Mouse (Mus musculus) adrenal gland (tissue): ENCODE measurements around the gene Spaca3.

Experiments
- intact Hi-C: fragments of 180-260 bp; cut with DNase I; formaldehyde crosslinking; loops from one replicate; pipeline ENCODE4 v1.15.1; 2025
- long read RNA-seq, 2 experiments: library from polyadenylated mRNA; unstranded; transcript quantifications; one replicate each; pipeline ENCODE4 v2.0.0; 2020; ENCODE audit warnings: borderline replicate concordance in 1 of 2; ENCODE audit not compliant: insufficient replicate concordance in 1 of 2

Spaca3 gene
- long read RNA-seq, experiment 1 = 0 reads
- long read RNA-seq, experiment 2 = 0 reads

DNA sequence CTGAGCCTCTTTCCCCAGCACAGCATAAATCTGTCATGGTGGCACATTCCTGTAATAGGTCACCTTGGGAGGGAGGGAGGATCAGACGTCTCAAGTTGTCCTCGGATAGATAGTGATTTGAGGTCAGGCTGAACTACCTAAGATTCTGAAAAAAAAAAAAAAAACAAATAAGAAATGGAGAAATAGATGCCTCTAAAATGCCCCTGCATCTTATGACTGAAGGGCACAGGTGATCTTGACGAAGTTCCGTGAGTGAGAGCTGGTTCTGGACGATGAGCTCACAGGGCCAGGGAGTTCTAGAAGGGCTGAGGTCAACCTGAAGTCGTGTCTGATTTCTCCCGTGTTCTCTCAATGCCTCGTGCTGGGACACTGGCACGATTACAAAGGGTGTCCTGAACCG lies at the start of gene Spaca3:
Gene Spaca3 (plus strand): TSS at position 301 of the 400 bp plus-strand sequence.
- intact Hi-C loops = no loop called here

DNA sequence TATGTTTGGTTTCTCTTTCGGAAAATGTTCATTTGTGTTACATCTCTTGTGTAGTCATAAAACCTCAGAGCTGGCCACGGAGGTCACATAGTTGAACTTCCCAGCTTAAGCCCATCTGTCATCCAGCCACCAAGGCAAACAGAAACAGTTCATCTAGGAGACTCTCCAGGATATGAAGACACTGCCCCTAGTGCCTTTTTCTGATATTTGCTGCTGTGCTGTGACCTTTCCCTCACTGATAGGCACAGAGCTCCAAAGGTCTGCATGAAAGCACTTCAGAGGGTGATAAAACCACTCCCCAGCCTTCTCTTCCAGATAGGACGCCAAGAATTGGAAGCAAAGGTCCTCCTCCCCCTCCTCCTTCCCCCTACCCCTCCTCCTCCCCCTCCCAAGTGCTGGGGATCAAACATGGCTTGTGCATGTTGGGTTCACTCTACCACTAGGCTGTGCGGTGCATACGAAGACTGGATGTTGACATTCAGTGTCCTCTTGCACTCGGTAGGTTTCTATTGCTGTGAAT lies 49.6 kb upstream of the Spaca3 start:
- intact Hi-C loops = no loop called here

DNA sequence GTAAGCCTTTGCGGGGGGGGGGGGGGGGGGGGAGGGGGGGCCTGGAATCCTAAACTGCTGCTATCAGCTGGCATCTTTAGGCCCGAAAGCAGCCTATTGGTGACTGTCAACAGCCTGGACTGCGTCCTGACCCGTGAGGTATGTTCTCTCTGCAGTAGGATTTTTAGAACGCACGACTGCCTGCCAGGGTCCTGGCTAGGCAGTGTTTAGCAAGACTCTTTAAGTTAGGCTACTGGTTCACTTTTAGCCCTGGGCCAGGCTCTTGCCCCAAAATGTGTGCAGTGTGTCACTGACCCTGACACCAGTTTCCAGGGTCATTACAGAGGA lies 48.5 kb upstream of the Spaca3 start:
- intact Hi-C loops = no loop called here

DNA sequence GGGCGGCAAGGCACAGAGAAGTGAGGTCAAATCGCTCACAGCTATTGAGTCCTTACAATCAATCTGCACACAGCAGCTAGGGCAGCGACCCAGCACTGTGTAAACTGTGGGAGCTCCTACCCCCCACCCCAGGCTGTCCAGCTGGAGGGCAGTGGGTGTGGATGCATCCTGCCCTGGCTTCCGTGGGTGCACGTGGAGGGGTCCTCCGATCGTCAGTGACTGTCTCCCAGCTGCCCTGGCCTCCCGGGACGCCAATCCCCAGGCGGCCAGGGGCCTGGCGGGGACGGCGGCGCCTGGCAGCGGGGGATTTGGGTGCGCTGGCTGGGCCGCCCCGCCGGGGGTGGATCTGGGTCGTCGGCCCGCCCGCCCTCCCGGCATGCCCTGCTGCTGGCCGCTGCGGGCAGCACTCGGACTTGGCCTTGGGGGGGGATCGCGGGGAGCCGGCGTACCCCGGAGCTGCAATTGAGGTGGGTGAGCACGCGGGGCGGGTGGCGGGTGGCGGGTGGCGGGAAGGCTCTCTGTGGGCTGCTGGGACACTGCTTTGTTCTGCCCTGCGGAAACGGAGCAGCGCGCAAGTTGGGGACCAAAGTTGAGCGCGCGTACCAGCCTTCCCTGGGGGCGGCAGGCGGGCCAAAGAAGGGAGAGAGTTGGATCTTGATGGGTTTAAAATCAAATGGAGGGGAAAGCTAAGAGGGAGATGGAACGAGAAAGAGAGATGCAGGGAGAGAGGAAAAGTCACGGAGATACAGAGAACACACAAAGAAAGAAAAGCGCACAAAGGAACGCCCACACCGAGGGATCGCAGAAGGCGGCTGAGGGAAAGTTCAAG lies 48.0 kb upstream of the Spaca3 start, which contains the start of gene Tmem98:
Gene Tmem98 (plus strand): TSS at position 183 of the 829 bp plus-strand sequence.
- intact Hi-C loops = loop anchor here (10.0 kb wide), 1 partner anchor 195 kb away; no protein-coding TSS in a partner anchor

DNA sequence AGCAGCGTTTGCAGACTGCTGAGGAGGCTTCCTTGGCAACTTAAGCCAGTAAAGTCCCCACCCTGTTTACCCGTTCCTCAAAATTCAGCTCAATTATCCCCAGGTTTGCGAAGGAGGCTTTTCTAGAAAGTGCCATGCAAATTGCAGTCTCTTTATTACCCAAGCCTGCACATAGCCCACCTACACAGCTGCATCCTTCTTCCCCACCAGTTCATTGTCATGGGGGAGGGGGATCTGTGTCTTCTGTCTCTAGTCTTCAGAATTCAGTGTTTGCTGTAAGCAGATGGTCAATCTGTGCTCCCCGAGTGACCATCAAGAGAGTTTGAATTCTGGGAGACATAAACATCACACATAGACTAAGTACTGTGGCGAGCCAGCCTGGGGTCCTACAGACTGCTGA lies 47.0 kb upstream of the Spaca3 start:
- intact Hi-C loops = loop anchor here (10.0 kb wide), 1 partner anchor 196 kb away; no protein-coding TSS in a partner anchor

DNA sequence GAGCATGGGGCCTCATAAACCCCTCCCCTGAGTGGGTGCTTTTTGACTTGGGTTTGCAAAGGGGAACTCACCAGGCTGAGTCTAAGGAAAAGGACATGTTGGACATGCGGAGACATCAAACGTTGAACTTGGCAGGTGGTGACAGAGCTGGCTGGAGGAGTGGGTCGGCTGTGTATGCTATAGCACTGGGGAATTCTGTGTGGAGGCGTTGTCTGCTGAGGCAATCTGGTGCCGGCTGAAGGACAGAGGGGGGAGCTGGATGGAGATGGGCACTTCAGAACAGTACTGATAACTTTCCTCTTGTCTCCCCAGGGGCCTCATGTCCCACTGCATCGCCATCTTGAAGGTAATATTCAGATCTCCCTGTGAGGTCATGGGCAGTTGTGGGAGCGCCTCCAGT lies 42.8 kb upstream of the Spaca3 start:
- intact Hi-C loops = loop anchor here (5.0 to 10.0 kb wide), 2 partner anchors 118 to 201 kb away; no protein-coding TSS in a partner anchor

DNA sequence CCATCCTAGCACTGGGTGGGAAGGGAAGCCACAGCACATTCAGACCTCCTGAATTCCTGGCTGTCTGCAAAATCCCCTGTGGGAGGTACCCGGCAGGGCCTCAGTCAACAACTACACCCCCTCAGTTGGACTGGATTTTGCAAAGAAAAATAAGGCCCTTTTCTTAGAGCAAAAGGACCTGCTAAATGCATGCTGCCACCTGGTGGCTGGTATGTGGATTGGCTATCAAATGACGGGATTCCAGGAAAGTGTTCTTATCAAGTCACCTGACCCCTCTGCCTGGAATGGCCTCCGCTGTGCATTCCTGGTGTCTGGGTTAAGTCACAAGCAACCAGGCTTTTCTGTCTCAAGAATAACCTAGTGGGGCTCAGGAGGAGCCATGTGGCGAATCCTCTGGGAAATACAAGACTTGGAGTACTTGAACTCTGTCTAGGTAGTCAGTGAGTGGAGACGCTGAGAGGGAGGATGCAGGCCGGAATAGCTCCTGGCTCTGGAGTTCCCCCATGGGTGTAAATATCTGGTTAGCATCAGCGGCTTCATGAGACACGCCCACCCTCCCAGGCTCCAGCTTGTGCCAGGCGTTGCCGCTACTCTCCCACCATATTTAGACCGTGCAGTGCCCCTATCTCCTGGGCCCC lies 40.0 kb upstream of the Spaca3 start:
- intact Hi-C loops = loop anchor here (5.0 to 10.0 kb wide), 2 partner anchors 121 to 203 kb away; no protein-coding TSS in a partner anchor

DNA sequence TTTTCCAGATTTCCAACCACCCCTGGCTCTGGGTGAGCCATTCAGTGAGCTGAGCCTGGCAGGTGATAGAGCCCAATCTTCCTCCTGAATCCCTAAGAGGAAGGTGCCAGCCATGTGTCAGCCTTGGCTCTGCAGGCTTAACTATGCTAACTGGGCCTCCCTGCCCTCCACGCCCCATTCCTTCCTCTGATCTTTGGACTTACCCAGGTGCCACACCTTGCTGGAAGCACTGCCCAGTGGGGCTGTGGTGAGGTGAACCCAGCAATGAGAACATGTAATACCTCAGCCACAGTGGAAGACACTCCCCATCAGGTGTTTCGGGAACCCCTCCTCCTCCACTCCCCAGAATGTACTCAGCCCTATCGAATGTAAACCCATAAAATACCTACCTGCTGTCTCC lies 38.1 kb upstream of the Spaca3 start:
- intact Hi-C loops = no loop called here

DNA sequence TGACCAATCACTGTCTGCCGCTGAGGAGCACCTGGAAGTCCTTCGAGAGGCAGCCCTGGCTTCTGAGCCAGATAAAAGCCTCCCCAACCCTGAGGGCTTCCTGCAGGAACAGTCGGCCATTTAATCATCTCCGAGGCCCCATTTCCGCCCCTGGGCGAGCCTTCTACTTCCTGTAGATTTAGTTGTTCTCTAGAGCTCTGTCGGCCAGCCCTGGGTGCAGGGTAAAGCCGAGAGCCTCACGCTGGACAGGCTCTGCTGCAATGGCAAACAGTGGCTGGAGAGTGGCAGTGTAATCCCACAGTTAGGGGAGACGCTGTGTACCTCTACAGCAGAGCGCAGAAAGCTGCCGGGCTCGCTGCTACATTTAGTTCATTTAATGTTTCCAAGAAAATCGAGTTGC lies 36.9 kb upstream of the Spaca3 start:
- intact Hi-C loops = no loop called here

DNA sequence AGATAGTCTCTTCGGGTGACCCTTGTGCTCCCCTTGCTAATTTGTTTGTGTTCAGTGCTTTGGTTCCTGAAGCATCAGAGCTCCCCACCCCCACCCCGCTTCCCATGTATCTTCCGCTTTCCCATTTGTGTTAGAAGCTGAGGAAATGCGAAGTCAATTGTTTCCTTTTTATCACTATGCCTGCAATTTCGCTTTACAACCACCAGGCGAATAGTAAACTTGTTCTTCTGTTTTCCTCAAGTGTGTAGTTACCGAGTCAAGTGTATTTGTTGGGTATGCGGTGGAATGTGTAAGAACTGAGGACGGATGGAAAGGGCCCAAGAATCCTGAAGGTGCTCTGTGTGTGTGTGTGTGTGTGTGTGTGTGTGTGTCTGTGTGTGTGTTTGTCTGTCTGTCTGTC lies 36.4 kb upstream of the Spaca3 start:
- intact Hi-C loops = no loop called here

DNA sequence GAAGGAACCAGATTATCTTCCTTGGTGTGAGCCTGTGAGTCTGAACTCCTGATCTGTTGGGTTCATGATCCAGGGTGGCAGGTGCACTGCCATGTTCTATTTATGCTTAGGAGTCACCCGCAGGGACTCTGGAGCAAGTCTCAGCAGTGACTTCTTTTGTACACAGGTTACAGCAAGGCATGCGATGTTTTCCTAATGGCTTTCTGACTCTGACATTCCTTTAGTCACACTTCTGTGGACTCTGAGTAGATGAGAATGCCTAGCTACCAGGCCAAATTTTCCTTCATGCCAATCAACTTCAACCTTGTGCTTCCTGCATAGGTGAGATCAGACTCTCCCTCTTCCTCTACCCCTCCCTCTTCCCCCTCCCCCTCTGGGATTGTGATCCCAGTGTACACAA lies 22.8 kb upstream of the Spaca3 start:
- intact Hi-C loops = no loop called here

DNA sequence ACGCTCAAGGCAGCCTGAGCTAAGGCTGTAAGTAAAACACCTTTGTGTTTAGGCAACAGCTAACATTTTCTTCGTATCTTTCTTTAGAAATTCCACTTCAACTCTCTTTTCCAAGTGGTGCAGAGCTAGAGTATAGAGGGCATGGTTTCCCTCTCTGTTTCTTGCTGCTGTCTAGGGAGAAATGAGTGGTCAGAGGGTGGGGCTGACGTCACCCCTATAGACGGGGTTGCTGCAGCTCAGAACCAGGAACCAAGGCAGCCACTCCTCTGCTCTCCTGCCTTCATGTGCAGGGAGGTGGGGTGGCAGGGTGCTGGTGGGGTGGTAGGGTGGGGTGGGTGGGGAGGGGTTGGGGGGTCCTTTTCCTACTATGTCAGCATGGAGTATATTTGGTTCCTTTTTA lies 22.3 kb upstream of the Spaca3 start:
- intact Hi-C loops = no loop called here

DNA sequence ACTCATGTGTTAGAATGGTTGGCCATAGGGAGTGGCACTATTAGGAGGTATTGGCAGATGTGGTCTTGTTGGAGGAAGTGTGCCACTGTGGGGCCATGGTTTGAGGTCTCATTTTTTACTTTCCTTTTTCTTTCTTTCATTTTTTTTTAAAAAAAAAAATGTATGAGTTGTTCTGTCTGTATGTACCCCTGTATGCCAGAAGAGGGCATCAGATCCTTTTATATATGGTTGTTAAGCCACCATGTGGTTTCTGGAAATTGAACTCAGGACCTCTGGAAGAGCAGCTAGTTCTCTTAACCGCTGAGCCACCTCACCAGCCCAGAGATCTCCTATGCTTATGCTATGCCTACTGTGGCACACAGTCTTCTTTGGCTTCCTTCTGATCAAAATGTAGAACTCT lies 19.4 kb upstream of the Spaca3 start:
- intact Hi-C loops = no loop called here

DNA sequence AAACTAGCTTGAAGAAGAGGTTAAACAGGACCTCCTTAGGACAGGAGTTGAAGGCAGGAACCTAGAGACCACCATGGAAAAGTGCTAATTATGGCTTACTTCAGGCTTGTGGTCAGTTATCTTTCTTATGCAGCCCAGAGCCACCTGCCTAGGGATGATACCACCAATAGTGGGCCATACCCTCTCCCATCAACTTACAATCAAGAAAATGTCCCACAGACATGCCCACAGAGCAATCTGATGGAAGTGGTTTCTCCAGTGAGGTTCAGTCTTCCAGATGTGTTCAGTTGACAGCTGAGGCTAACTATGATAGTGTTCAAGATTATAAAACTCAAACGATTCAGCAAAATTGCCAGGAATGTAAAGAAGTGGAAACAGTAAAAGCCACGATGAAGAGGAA lies 14.7 kb upstream of the Spaca3 start:
- intact Hi-C loops = no loop called here

DNA sequence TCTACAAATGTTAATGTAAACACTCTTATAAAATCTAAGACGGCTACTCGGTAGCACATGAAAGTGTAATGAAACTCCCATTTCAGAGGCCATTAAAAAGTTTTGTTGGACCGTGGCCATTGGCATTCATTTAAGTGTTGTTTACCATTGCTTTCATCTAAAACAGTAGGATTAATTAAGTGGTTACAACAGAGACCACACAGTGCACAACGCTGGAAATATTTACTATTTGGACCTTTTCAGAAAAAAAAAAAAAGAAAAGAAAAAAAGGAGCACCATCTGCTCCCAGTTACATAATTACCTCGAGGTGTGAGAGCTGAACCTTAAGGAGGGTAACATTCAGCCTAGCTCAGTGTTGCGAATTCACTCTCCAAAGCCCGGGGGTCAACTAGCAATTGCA lies 12.7 kb upstream of the Spaca3 start:
- intact Hi-C loops = no loop called here

DNA sequence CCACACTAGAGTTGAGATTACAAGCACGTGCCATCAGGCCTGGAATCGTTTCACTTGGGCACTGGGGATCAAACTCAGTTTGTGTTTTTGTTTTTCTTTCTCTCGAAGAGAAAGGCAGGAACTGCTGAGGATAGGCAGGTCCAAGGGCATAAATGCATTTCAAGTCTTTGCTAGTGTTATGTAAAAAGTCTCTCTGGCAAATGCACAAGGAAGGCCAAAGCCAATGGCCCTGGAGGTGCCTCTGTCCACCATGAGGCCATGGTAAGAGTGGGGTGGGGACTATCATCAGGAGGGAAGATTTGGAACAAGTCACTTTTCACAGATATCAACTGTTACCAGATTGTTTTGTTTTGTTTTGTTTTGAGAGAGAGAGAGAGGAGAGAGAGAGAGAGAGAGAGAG lies 12.1 kb upstream of the Spaca3 start:
- intact Hi-C loops = no loop called here

DNA sequence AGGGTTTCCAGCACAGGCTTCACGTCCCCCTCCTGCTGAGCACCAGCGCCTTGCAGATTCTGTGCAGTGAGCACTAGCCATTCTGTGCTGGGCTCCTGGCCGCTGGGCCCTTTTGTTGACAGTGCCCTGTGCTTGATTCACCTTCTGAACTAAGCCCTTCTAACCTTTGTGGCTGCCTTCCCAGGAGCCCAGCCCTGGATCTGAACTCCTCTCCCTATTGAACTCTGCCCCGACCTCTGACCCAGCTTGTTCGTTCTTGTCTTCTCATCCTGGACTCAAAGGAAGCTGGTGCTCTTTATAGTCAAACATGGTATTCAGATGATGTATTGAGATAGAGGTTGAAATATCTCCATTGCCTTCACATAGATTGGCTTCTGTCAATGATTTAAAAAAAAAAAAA lies 10.0 kb upstream of the Spaca3 start:
- intact Hi-C loops = no loop called here

DNA sequence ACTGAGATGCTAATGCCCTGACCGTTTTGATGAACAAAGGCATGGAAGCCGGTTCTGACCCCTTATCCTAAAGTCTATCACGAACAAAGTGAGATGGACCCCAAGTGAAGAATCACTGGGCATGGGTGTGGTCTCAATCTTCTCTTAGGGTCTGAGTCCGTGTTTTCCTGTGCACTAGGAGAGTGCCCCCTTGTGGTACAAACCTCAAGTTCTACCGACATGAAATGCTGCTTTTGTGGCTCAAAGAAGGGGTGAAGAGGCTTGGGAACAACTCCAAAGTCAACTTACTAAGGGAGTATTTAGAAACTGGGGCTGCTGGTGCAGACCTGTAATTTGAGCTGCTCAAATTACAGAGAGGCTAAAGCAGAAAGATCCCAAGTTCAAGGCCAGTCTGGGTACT lies 6.3 kb upstream of the Spaca3 start:
- intact Hi-C loops = no loop called here

DNA sequence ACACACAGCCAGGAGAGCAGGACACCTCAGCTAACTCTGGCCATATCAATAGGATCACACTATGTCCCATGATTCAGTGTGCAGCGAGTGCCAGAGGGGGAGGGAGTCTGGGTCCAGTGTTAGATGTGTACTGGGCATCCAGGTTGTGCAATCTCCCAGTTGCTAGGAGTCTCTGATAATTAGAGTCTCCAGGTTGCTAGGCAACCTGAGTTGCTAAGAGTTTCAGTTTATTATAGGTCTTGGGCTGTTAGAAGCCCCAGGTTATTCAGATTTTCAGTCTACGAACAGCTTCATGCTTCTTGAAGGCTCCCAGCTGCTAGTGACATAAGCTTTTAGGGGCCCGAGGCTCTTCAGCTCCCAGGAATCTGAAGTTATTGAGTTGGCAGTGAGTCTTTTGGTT lies 5.2 kb upstream of the Spaca3 start:
- intact Hi-C loops = no loop called here

DNA sequence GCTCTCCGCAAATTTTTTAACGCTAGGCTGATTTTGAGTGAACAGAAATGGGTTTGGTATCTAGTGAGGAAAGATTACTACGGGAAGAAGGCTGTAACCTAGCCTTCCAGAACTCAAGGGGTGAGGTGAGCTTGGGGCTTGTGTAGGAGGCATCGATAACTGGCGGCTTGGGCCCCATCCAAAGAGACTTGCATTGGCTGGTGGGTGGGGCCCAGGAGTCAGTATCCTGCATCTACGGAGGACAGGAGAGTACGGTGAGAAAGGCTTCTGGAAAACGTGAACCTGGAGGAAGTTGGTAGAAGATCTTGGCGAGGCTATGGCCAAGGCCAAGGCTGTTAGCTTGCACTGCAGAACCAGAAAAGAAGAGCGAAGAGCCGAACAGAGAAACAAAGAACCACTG lies 3.7 kb upstream of the Spaca3 start:
- intact Hi-C loops = no loop called here

DNA sequence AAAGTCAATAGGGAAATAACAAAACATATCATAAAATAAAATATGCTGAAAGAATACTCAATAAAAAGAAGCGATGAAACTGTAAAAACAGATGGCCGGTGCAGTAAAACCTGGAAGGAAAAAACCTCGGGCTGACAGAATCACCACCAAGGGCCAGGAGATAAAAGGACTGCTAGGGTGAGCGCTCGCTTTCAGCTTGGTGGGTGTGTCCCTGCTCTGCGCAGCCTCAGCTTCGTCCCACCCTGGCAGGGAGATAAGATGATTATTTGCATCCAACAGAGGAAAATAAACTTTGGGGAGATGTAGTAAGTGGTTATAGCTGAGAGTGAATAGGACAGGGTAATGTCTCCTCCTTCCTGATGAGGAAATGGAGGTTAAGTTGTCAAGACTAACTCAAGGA lies 3.3 kb upstream of the Spaca3 start:
- intact Hi-C loops = no loop called here

DNA sequence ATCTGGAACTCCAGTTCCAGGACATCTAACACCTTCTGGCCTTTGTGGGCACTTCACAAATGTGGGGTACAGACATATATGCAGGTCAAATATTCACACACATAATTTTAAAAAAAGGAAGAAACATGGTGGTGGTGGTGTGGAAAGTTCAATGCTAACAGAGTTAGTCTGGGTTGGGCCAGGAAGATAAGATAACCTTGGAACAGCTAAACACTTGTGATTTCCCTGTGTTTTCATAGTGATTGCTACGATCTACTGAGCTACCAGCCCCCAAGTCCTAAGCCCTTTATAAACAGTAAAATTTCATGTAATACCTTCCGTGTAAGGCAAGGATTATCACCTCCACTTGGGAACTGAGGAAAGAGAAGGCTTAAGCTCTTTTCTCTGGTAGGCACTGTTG lies 1.3 kb upstream of the Spaca3 start:
- intact Hi-C loops = no loop called here

DNA sequence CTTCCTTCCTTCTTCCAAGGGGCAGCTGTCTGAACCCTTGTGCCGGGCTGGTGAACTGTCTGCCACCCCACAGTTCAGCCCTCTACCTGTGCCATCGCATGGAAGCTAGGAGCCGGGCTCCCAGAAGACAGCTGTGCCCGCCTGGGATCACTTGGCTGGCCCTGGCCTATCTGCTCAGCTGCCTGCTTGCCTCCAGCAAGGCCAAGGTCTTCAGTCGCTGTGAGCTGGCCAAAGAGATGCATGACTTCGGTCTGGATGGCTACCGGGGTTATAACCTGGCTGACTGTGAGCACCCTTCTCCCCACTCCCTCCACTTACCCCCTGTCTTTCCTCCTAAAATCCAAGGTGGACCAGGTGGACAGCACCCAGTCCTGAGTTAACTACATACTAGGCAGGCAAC lies 4.8 kb downstream of the Spaca3 start:
- intact Hi-C loops = no loop called here
